Mouse (Mus musculus): ENCODE measurements around the gene Zfy1. TPM values are rescaled to one million over a fixed set of nuclear protein-coding genes. Genes with fewer than 3 reads are reported as not detected.
"Not testable (repeated sequence)": the region's sequence is repeated elsewhere in the genome, so short reads cannot be mapped to it uniquely, and the experiment has no call there.

Zfy1 gene
- 0.05 TPM in 1 of 2 replicates, not detected in the other for total RNA-seq (2015)
- not detected in 2 replicates for total RNA-seq (2017)

DNA sequence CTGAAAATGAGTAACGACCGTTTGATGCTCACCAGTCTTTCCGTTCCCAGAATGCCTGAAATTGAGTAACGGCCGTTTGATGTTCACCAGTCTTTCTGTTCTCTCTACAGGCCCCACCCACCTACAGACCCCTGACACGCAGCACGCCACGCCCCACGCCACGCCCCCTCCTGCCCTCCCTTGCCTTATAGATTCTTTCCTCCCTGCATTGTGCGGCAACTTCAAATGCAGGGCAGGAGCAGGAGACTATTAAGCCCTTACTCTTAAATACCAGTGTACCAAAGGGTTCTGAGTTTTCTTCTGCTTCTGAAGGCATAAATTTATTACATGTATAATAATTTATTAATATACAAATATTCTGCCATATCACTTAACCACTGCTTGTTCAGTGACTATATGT, at the start of gene Zfy1:
Zfy1 (minus strand) TSS at position 101 of the 400 bp plus-strand sequence.
- ATAC-seq (ENCODE audit: poor library complexity, severe bottlenecking) = not testable (repeated sequence)

DNA sequence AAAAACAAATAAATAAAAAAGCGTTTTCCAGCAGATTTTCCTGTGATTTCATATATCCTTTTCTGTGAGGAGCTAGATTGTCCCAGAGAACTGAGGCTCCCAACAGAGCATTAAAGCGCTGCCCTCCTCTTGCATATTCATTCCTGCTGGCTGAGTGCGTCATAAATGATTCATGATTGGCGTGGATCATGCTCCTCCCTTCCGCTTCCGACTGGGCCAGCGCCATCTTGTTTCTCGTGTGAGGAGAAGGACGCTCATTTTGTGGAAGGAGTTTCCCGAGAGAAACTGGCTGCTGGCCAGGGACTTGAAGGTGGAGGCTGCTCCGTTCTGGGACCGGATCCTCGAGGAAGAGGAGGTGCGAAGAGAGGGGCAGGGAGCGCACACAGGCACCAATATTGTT, 21.2 kb upstream of the Zfy1 start, which contains the start of gene Uba1y:
Uba1y (plus strand) TSS at position 254 of the 400 bp plus-strand sequence.
- no peak for ATAC-seq (ENCODE audit: poor library complexity, severe bottlenecking)

GRCm38 (mm10) chrY:808991-809661, 11.9 kb upstream of the Zfy1 start:
- ATAC-seq (ENCODE audit: poor library complexity, severe bottlenecking) = no peak

Other genes starting within 250 kb of the Zfy1 start
- not detected in 2 replicates for gene Uba1y, start 21.2 kb upstream of the Zfy1 start, total RNA-seq (2015)
- gene Uba1y, start 21.2 kb upstream of the Zfy1 start, total RNA-seq (2017) = not detected in 2 replicates
- gene Kdm5d, start 100.4 kb upstream of the Zfy1 start, total RNA-seq (2015) = 12.9 and 13.2 TPM in 2 replicates
- gene Kdm5d, start 100.4 kb upstream of the Zfy1 start, total RNA-seq (2017) = 15.9 and 16.8 TPM in 2 replicates
- gene Eif2s3y, start 213.1 kb upstream of the Zfy1 start, total RNA-seq (2015) = 97.6 and 122 TPM in 2 replicates
- gene Eif2s3y, start 213.1 kb upstream of the Zfy1 start, total RNA-seq (2017) = 131 and 134 TPM in 2 replicates